9 mouse cellular contexts compared by ENCODE assay signal in the genomic region with DNA sequence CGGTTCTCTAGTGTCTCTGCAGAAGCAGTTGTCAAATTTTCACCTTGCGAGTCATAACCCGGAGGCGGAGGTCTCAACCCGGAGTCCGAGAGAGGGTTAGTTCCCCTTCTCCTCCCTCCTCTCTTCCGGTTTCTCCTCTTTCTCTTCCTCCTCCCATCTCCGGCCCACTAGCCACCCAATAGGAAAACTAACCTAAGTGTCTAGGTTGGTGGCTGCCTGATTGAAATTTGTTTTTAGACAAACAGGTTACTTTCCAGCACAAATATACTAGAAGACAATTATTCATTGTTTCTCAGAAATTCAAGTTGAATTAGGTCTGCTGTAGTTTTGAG. TPM values are rescaled to one million over a fixed set of nuclear protein-coding genes. Genes with fewer than 3 reads are reported as not detected.
DNase-seq lines count a peak whose midpoint lies in the region; ATAC-seq and TF ChIP-seq lines count a peak whose summit lies in the region.
"Had no signal": no experiment of that assay in that cellular context is flagged by ENCODE, and none has a peak within 500 bp of the region (broad histone marks: within the 10 kb centered on the region; RNA-seq: fewer than 3 reads in every experiment).

No protein-coding gene starts in this region.

- H3K9ac ChIP-seq in kidney, embryonic 14.5 days (ENCODE audit: low read depth, low read length): no peak overlapping the region
- H3K9ac ChIP-seq in embryonic facial prominence, embryonic 13.5 days: peak overlapping the region; percentile 57
- peak overlapping the region; percentile 37; the same call in 1 of the 2 replicates for H3K9ac ChIP-seq in hindbrain, postnatal 0 days (replicated peaks; ENCODE audit: low read length)
- peak overlapping the region; percentile 38 for H3K9ac ChIP-seq in midbrain, embryonic 15.5 days

- ATAC-seq in kidney, embryonic 14.5 days (ENCODE audit: low FRiP score, low TSS enrichment): no peak
- no peak for ATAC-seq in embryonic facial prominence, embryonic 13.5 days (ENCODE audit: insufficient number of reproducible peaks, insufficient read depth, low FRiP score, low TSS enrichment, low read depth)
- peak; percentile 79; the same call in 1 of the 2 replicates for ATAC-seq in hindbrain, postnatal 0 days
- ATAC-seq in midbrain, embryonic 15.5 days (replicated peaks): no peak

- TF ChIP-seq CTCF in hindbrain, postnatal 0 days (IDR thresholded peaks at IDR 0.05; ENCODE audit: low read depth): no peak

- no peaks in the 10 kb centered on the region for H3K4me1 ChIP-seq in kidney, embryonic 14.5 days (ENCODE audit: control insufficient read depth, insufficient read depth, low read length)
- H3K4me1 ChIP-seq in embryonic facial prominence, embryonic 13.5 days: peaks cover 7% of the 10 kb centered on the region
- no peaks in the 10 kb centered on the region for H3K4me1 ChIP-seq in hindbrain, postnatal 0 days (ENCODE audit: insufficient read depth, low read length)
- peaks cover 6% of the 10 kb centered on the region; the same call in 1 of the 2 replicates for H3K4me1 ChIP-seq in midbrain, embryonic 15.5 days

- 1% methylated on average over 8 of the region's 8 CpGs for WGBS in kidney, embryonic 14.5 days
- WGBS in embryonic facial prominence, embryonic 13.5 days: 1% methylated on average over 8 of the region's 8 CpGs
- WGBS in hindbrain, postnatal 0 days: 4% methylated on average over 8 of the region's 8 CpGs
- 1% methylated on average over 8 of the region's 8 CpGs for WGBS in midbrain, embryonic 15.5 days

- H3K27me3 ChIP-seq in kidney, embryonic 14.5 days (ENCODE audit: control insufficient read depth, insufficient read depth, low read length): no peaks in the 10 kb centered on the region
- H3K27me3 ChIP-seq in embryonic facial prominence, embryonic 13.5 days: no peaks in the 10 kb centered on the region
- H3K27me3 ChIP-seq in hindbrain, postnatal 0 days (ENCODE audit: insufficient read depth, low read length): no peaks in the 10 kb centered on the region
- H3K27me3 ChIP-seq in midbrain, embryonic 15.5 days (replicated peaks): no peaks in the 10 kb centered on the region

- H3K36me3 ChIP-seq in kidney, embryonic 14.5 days (ENCODE audit: control insufficient read depth, insufficient read depth, low read length): no peaks in the 10 kb centered on the region
- no peaks in the 10 kb centered on the region for H3K36me3 ChIP-seq in embryonic facial prominence, embryonic 13.5 days
- no peaks in the 10 kb centered on the region for H3K36me3 ChIP-seq in hindbrain, postnatal 0 days (ENCODE audit: insufficient read depth, low read length)
- no peaks in the 10 kb centered on the region for H3K36me3 ChIP-seq in midbrain, embryonic 15.5 days (replicated peaks)

- peak overlapping the region; percentile 49 for H3K4me2 ChIP-seq in kidney, embryonic 14.5 days (replicated peaks; ENCODE audit: low read depth, low read length)
- H3K4me2 ChIP-seq in embryonic facial prominence, embryonic 13.5 days: peak overlapping the region; percentile 64
- H3K4me2 ChIP-seq in hindbrain, postnatal 0 days (ENCODE audit: low read depth, low read length): peak overlapping the region; percentile 83
- H3K4me2 ChIP-seq in midbrain, embryonic 15.5 days: peak overlapping the region; percentile 84

- DNase-seq in kidney, adult 18-20 months: no peak
- DNase-seq in hindbrain, postnatal 0 days (ENCODE audit: low spot score): no peak
- no peak for DNase-seq in left cerebral cortex, postnatal 25 days (ENCODE audit: low spot score in 2 of 2)
- no peak for DNase-seq in c-Kit-positive CD71-positive TER-119-positive erythroid progenitor cells, embryonic 14.5 days (ENCODE audit: low spot score)
- DNase-seq in adrenal gland, postnatal 25 days: no peak

- intact Hi-C loops in left cerebral cortex, postnatal 25 days (cut with DNase I): no loop called here

- H3K27ac ChIP-seq in kidney, embryonic 14.5 days (ENCODE audit: low read depth, low read length): no peak overlapping the region
- no peak overlapping the region for H3K27ac ChIP-seq in embryonic facial prominence, embryonic 13.5 days
- H3K27ac ChIP-seq in hindbrain, postnatal 0 days: no peak overlapping the region; the same call in 1 of the 2 replicates
- H3K27ac ChIP-seq in midbrain, embryonic 15.5 days: no peak overlapping the region
- H3K27ac ChIP-seq: macrophage had no signal

- peak overlapping the region; percentile 39 for H3K4me3 ChIP-seq in kidney, embryonic 14.5 days (ENCODE audit: low read length)
- peak overlapping the region; percentile 46 for H3K4me3 ChIP-seq in embryonic facial prominence, embryonic 13.5 days
- peak overlapping the region; percentile 47 for H3K4me3 ChIP-seq in hindbrain, postnatal 0 days (ENCODE audit: low read length)
- peak overlapping the region; percentile 45 for H3K4me3 ChIP-seq in midbrain, embryonic 15.5 days

- no peaks in the 10 kb centered on the region for H3K9me3 ChIP-seq in kidney, embryonic 14.5 days (ENCODE audit: control insufficient read depth, low read length)
- no peaks in the 10 kb centered on the region for H3K9me3 ChIP-seq in embryonic facial prominence, embryonic 13.5 days
- H3K9me3 ChIP-seq in hindbrain, postnatal 0 days (ENCODE audit: low read length): no peaks in the 10 kb centered on the region
- H3K9me3 ChIP-seq in midbrain, embryonic 15.5 days: no peaks in the 10 kb centered on the region

RNA-seq across cellular contexts. Expression of a gene that starts 0.2 kb away (rescaled TPM):
- not detected in 2 replicates for polyA plus RNA-seq in kidney, embryonic 14.5 days (2014; fragmentation: Nextera tagmentation; extraction: Ambion mirVana)
- polyA plus RNA-seq in embryonic facial prominence, embryonic 13.5 days (2015; fragmentation: Nextera tagmentation; extraction: Ambion mirVana): not detected in 2 replicates
- total RNA-seq in hindbrain, postnatal 0 days (2014; rRNA removed): not detected in 2 replicates
- 0.43 TPM in 1 of 2 replicates, not detected in the other for polyA plus RNA-seq in hindbrain, postnatal 0 days (2015; fragmentation: Nextera tagmentation; extraction: Ambion mirVana)
- polyA plus RNA-seq in midbrain, embryonic 15.5 days (2015; fragmentation: Nextera tagmentation; extraction: Ambion mirVana): not detected in 2 replicates
- not detected for total RNA-seq in left cerebral cortex, postnatal 25 days (2021)
- total RNA-seq in adrenal gland, postnatal 25 days (2021): not detected in 2 replicates
- polyA plus RNA-seq: macrophage had no signal

RNA-seq across cellular contexts. Expression of a gene that starts 3.9 kb away (rescaled TPM):
- polyA plus RNA-seq in kidney, embryonic 14.5 days (2014; fragmentation: Nextera tagmentation; extraction: Ambion mirVana): 0.33 TPM in 1 of 2 replicates, not detected in the other
- polyA plus RNA-seq in embryonic facial prominence, embryonic 13.5 days (2015; fragmentation: Nextera tagmentation; extraction: Ambion mirVana): not detected in 2 replicates
- total RNA-seq in hindbrain, postnatal 0 days (2014; rRNA removed): not detected in 2 replicates
- polyA plus RNA-seq in hindbrain, postnatal 0 days (2015; fragmentation: Nextera tagmentation; extraction: Ambion mirVana): 0.96 and 1.6 TPM in 2 replicates
- polyA plus RNA-seq in midbrain, embryonic 15.5 days (2015; fragmentation: Nextera tagmentation; extraction: Ambion mirVana): 0.95 and 1.4 TPM in 2 replicates
- under 1 TPM; 0.62 to 0.85 TPM for total RNA-seq in left cerebral cortex, postnatal 25 days (2021)
- total RNA-seq in adrenal gland, postnatal 25 days (2021): 0.94 TPM in 1 of 2 replicates, not detected in the other
- polyA plus RNA-seq: macrophage had no signal

RNA-seq across cellular contexts. Expression of a gene that starts 31.9 kb away (rescaled TPM):
- polyA plus RNA-seq in kidney, embryonic 14.5 days (2014; fragmentation: Nextera tagmentation; extraction: Ambion mirVana): not detected in 2 replicates
- polyA plus RNA-seq in embryonic facial prominence, embryonic 13.5 days (2015; fragmentation: Nextera tagmentation; extraction: Ambion mirVana): 0.83 TPM in 1 of 2 replicates, not detected in the other
- 0.29 TPM in 1 of 2 replicates, not detected in the other for total RNA-seq in hindbrain, postnatal 0 days (2014; rRNA removed)
- polyA plus RNA-seq in hindbrain, postnatal 0 days (2015; fragmentation: Nextera tagmentation; extraction: Ambion mirVana): not detected in 2 replicates
- polyA plus RNA-seq in midbrain, embryonic 15.5 days (2015; fragmentation: Nextera tagmentation; extraction: Ambion mirVana): 0.05 and 0.06 TPM in 2 replicates
- not detected for total RNA-seq in left cerebral cortex, postnatal 25 days (2021)
- total RNA-seq in adrenal gland, postnatal 25 days (2021): 14.0 TPM in 1 of 2 replicates, not detected in the other
- polyA plus RNA-seq: macrophage had no signal

RNA-seq across cellular contexts. Expression of a gene that starts 58.7 kb away (rescaled TPM):
- polyA plus RNA-seq in kidney, embryonic 14.5 days (2014; fragmentation: Nextera tagmentation; extraction: Ambion mirVana): not detected in 2 replicates
- polyA plus RNA-seq in embryonic facial prominence, embryonic 13.5 days (2015; fragmentation: Nextera tagmentation; extraction: Ambion mirVana): not detected in 2 replicates
- total RNA-seq in hindbrain, postnatal 0 days (2014; rRNA removed): not detected in 2 replicates
- not detected in 2 replicates for polyA plus RNA-seq in hindbrain, postnatal 0 days (2015; fragmentation: Nextera tagmentation; extraction: Ambion mirVana)
- polyA plus RNA-seq in midbrain, embryonic 15.5 days (2015; fragmentation: Nextera tagmentation; extraction: Ambion mirVana): not detected in 2 replicates
- total RNA-seq in left cerebral cortex, postnatal 25 days (2021): not detected
- 0.79 TPM in 1 of 2 replicates, not detected in the other for total RNA-seq in adrenal gland, postnatal 25 days (2021)
- polyA plus RNA-seq: macrophage had no signal

RNA-seq across cellular contexts. Expression of a gene that starts 59.3 kb away (rescaled TPM):
- polyA plus RNA-seq in kidney, embryonic 14.5 days (2014; fragmentation: Nextera tagmentation; extraction: Ambion mirVana): 108 and 112 TPM in 2 replicates
- 99.4 and 119 TPM in 2 replicates for polyA plus RNA-seq in embryonic facial prominence, embryonic 13.5 days (2015; fragmentation: Nextera tagmentation; extraction: Ambion mirVana)
- total RNA-seq in hindbrain, postnatal 0 days (2014; rRNA removed): 35.1 and 35.3 TPM in 2 replicates
- polyA plus RNA-seq in hindbrain, postnatal 0 days (2015; fragmentation: Nextera tagmentation; extraction: Ambion mirVana): 109 and 118 TPM in 2 replicates
- polyA plus RNA-seq in midbrain, embryonic 15.5 days (2015; fragmentation: Nextera tagmentation; extraction: Ambion mirVana): 85.6 and 88.5 TPM in 2 replicates
- total RNA-seq in left cerebral cortex, postnatal 25 days (2021): 100 to 1,000 TPM; 115 to 120 TPM
- total RNA-seq in adrenal gland, postnatal 25 days (2021): 58.3 and 81.5 TPM in 2 replicates
